Mouse (Mus musculus): ENCODE results near the gene Arhgdia.

DNA sequence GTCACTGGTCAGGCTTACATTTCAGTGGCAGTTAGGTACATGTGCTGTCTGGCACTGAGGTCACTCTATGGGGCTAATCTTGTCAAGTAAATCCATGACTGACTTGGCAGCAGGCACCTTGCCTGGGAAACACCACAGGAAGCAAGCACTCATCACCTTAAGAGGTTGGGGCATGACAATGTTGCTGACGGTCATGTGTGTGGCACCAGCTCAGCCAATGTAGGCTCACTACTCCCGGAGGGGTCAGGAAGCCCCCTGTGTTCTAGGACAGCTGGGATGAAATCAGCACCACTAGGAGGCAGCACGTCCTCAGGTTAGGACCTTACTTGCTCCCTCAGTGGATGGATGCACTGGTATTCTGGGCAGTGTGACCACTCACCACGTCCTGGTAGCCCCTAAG lies 39.5 kb downstream of the Arhgdia start:
- TF ChIP-seq POLR2A (IDR thresholded peaks at IDR 0.05; ENCODE audit: insufficient read depth, low read length), result no peak
- no peak for TF ChIP-seq EP300 (IDR thresholded peaks at IDR 0.05; ENCODE audit: insufficient read depth, low read depth, low read length)
